ENCODE assay signal across 11 mouse cellular contexts in the genomic region with DNA sequence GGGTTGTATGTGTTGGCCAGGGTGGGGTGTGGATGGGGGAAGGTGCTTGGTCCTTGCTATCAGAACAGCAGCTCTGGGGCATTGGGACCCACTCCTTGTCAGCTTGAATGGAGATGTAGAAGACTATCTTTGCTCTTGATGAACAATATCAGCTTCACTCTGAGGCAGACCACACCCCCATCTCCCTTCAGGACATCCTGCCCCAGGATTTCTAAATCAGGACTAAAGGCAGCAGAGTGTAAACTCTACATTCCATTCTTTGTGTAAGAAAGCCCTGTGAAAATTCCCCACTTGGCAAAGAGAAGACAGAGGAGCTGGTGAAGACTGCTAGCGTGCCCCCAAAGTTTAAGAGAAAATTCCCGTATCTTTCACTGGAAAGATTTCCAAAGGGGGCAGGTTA. TPM values are rescaled to one million over a fixed set of nuclear protein-coding genes. Genes with fewer than 3 reads are reported as not detected.
DNase-seq lines count a peak whose midpoint lies in the region; ATAC-seq lines count a peak whose summit lies in the region.
"Had no signal": no experiment of that assay in that cellular context is flagged by ENCODE, and none has a peak within 500 bp of the region (broad histone marks: within the 10 kb centered on the region; RNA-seq: fewer than 3 reads in every experiment).

No protein-coding gene starts in this region.

- 0 out of 2 replicates have a peak overlapping the region, but pooled peaks have one; percentile 2 for H3K27ac ChIP-seq in forebrain, embryonic 10.5 days
- no peak overlapping the region for H3K27ac ChIP-seq in forebrain, embryonic 15.5 days (replicated peaks)
- H3K27ac ChIP-seq in kidney, embryonic 15.5 days = peak overlapping the region; percentile 68
- peak overlapping the region; percentile 46 for H3K27ac ChIP-seq in intestine, embryonic 16.5 days (ENCODE audit: low read length)
- H3K27ac ChIP-seq in stomach, embryonic 15.5 days = peak overlapping the region; percentile 35; the same call in 1 of the 2 replicates
- H3K27ac ChIP-seq: hindbrain, postnatal 0 days had no signal

- no peak for DNase-seq in forebrain, embryonic 10.5 days (ENCODE audit: extremely low spot score, low spot score)
- DNase-seq in kidney, adult 8-10 months = no peak
- no peak for DNase-seq in frontal cortex, postnatal 25 days (ENCODE audit: low spot score in 2 of 2)
- no peak for DNase-seq in neural tube, embryonic 10.5 days (ENCODE audit: extremely low spot score, low spot score)
- DNase-seq: cerebellum, adult 18-20 months; gastrocnemius, postnatal 10 days had no signal

- no peak for ATAC-seq in forebrain, embryonic 15.5 days (replicated peaks)
- no peak for ATAC-seq in kidney, embryonic 15.5 days (replicated peaks; ENCODE audit: low FRiP score)
- no peak for ATAC-seq in intestine, embryonic 16.5 days
- ATAC-seq in stomach, embryonic 15.5 days (ENCODE audit: insufficient read depth, low FRiP score, low read depth) = no peak; the same call in 1 of the 2 replicates
- ATAC-seq: hindbrain, postnatal 0 days had no signal

- H3K4me3 ChIP-seq in forebrain, embryonic 10.5 days = no peak overlapping the region
- no peak overlapping the region for H3K4me3 ChIP-seq in forebrain, embryonic 15.5 days
- no peak overlapping the region for H3K4me3 ChIP-seq in kidney, embryonic 15.5 days (replicated peaks)
- H3K4me3 ChIP-seq in intestine, embryonic 16.5 days (ENCODE audit: low read length) = no peak overlapping the region
- no peak overlapping the region for H3K4me3 ChIP-seq in stomach, embryonic 15.5 days (replicated peaks)

- no peak overlapping the region for H3K9ac ChIP-seq in forebrain, embryonic 15.5 days (replicated peaks)
- no peak overlapping the region for H3K9ac ChIP-seq in kidney, embryonic 15.5 days
- no peak overlapping the region for H3K9ac ChIP-seq in intestine, embryonic 16.5 days (ENCODE audit: low read depth, low read length)
- H3K9ac ChIP-seq in stomach, embryonic 15.5 days = no peak overlapping the region

- no peaks in the 10 kb centered on the region for H3K27me3 ChIP-seq in forebrain, embryonic 10.5 days (ENCODE audit: poor library complexity, severe bottlenecking)
- no peaks in the 10 kb centered on the region for H3K27me3 ChIP-seq in forebrain, embryonic 15.5 days
- no peaks in the 10 kb centered on the region for H3K27me3 ChIP-seq in kidney, embryonic 15.5 days
- H3K27me3 ChIP-seq in intestine, embryonic 16.5 days (replicated peaks; ENCODE audit: control insufficient read depth, insufficient read depth, low read length) = no peaks in the 10 kb centered on the region
- H3K27me3 ChIP-seq in stomach, embryonic 15.5 days (replicated peaks) = no peaks in the 10 kb centered on the region

- WGBS in forebrain, embryonic 10.5 days = 71% methylated on average over 2 of the region's 2 CpGs
- WGBS in forebrain, embryonic 15.5 days = 60% methylated on average over 2 of the region's 2 CpGs
- WGBS in kidney, embryonic 15.5 days = 72% methylated on average over 2 of the region's 2 CpGs
- 49% methylated on average over 2 of the region's 2 CpGs for WGBS in intestine, embryonic 16.5 days
- 53% methylated on average over 2 of the region's 2 CpGs for WGBS in stomach, embryonic 15.5 days

- no peaks in the 10 kb centered on the region for H3K9me3 ChIP-seq in forebrain, embryonic 10.5 days
- no peaks in the 10 kb centered on the region for H3K9me3 ChIP-seq in forebrain, embryonic 15.5 days
- no peaks in the 10 kb centered on the region for H3K9me3 ChIP-seq in kidney, embryonic 15.5 days (replicated peaks)
- H3K9me3 ChIP-seq in intestine, embryonic 16.5 days (ENCODE audit: control insufficient read depth, low read length) = no peaks in the 10 kb centered on the region
- no peaks in the 10 kb centered on the region for H3K9me3 ChIP-seq in stomach, embryonic 15.5 days

- peaks cover 43% of the 10 kb centered on the region for H3K4me1 ChIP-seq in forebrain, embryonic 10.5 days
- H3K4me1 ChIP-seq in forebrain, embryonic 15.5 days = peaks cover 14% of the 10 kb centered on the region; the same call in 1 of the 2 replicates
- peaks cover 30% of the 10 kb centered on the region for H3K4me1 ChIP-seq in kidney, embryonic 15.5 days
- H3K4me1 ChIP-seq in intestine, embryonic 16.5 days (ENCODE audit: control insufficient read depth, insufficient read depth, low read length) = peaks cover 22% of the 10 kb centered on the region
- peaks cover 6% of the 10 kb centered on the region; the same call in 1 of the 2 replicates for H3K4me1 ChIP-seq in stomach, embryonic 15.5 days

- no peaks in the 10 kb centered on the region for H3K36me3 ChIP-seq in forebrain, embryonic 10.5 days (replicated peaks)
- no peaks in the 10 kb centered on the region for H3K36me3 ChIP-seq in forebrain, embryonic 15.5 days
- no peaks in the 10 kb centered on the region for H3K36me3 ChIP-seq in kidney, embryonic 15.5 days
- H3K36me3 ChIP-seq in intestine, embryonic 16.5 days (ENCODE audit: control insufficient read depth, insufficient read depth, low read length) = no peaks in the 10 kb centered on the region
- no peaks in the 10 kb centered on the region for H3K36me3 ChIP-seq in stomach, embryonic 15.5 days

- H3K4me2 ChIP-seq in forebrain, embryonic 15.5 days (replicated peaks) = no peak overlapping the region
- no peak overlapping the region for H3K4me2 ChIP-seq in kidney, embryonic 15.5 days
- H3K4me2 ChIP-seq in intestine, embryonic 16.5 days (ENCODE audit: low read depth, low read length) = no peak overlapping the region
- H3K4me2 ChIP-seq in stomach, embryonic 15.5 days = no peak overlapping the region

RNA-seq across cellular contexts. Expression of a gene that starts 18.6 kb away (rescaled TPM):
- polyA plus RNA-seq in forebrain, embryonic 10.5 days (2016; fragmentation: Nextera tagmentation; extraction: Ambion mirVana) = 40.3 and 41.2 TPM in 2 replicates
- 91.7 and 94.3 TPM in 2 replicates for polyA plus RNA-seq in forebrain, embryonic 15.5 days (2015; fragmentation: Nextera tagmentation; extraction: Ambion mirVana)
- polyA plus RNA-seq in kidney, embryonic 15.5 days (2015; fragmentation: Nextera tagmentation; extraction: Ambion mirVana) = 36.6 and 38.0 TPM in 2 replicates
- polyA plus RNA-seq in intestine, embryonic 16.5 days (2015; fragmentation: Nextera tagmentation; extraction: Ambion mirVana) = 47.7 and 49.4 TPM in 2 replicates
- polyA plus RNA-seq in stomach, embryonic 15.5 days (2015; fragmentation: Nextera tagmentation; extraction: Ambion mirVana) = 47.2 and 49.7 TPM in 2 replicates

RNA-seq across cellular contexts. Expression of a gene that starts 43.2 kb away (rescaled TPM):
- polyA plus RNA-seq in forebrain, embryonic 10.5 days (2016; fragmentation: Nextera tagmentation; extraction: Ambion mirVana) = 14.7 and 16.9 TPM in 2 replicates
- 18.2 and 19.4 TPM in 2 replicates for polyA plus RNA-seq in forebrain, embryonic 15.5 days (2015; fragmentation: Nextera tagmentation; extraction: Ambion mirVana)
- polyA plus RNA-seq in kidney, embryonic 15.5 days (2015; fragmentation: Nextera tagmentation; extraction: Ambion mirVana) = 8.1 and 9.8 TPM in 2 replicates
- polyA plus RNA-seq in intestine, embryonic 16.5 days (2015; fragmentation: Nextera tagmentation; extraction: Ambion mirVana) = 9.4 and 9.7 TPM in 2 replicates
- polyA plus RNA-seq in stomach, embryonic 15.5 days (2015; fragmentation: Nextera tagmentation; extraction: Ambion mirVana) = 10.1 and 10.6 TPM in 2 replicates
